Mouse (Mus musculus) central nervous system, embryonic 11.5 days (tissue): ENCODE measurements around the gene Klk1b21. TPM values are rescaled to one million over a fixed set of nuclear protein-coding genes. Genes with fewer than 3 reads are reported as not detected.

Experiments used
- polyA plus RNA-seq: library from polyadenylated mRNA; depleted of rRNA; stranded (reverse); fragments of >200 nt; gene quantifications from 2 replicates; pipeline ENCODE4 v1.2.3, GENCODE M21; 2012; rRNA removed

The Klk1b21 gene
- not detected in 2 replicates for polyA plus RNA-seq

GRCm38 (mm10) chr7:44102028-44102427 lies at the start of gene Klk1b21:
Gene Klk1b21, plus strand, starts transcription at chr7:44102328.

GRCm38 (mm10) chr7:44112373-44112772 lies 10.2 kb downstream of the Klk1b21 start, which contains the start of gene Klk1b22:
Gene Klk1b22, plus strand, starts transcription at chr7:44112673.

GRCm38 (mm10) chr7:44136467-44136866 lies 34.3 kb downstream of the Klk1b21 start, which contains the start of gene Klk1b16:
Gene Klk1b16, plus strand, starts transcription at chr7:44136767.

Other genes starting within 250 kb of the Klk1b21 start
- 0.15 TPM in 1 of 2 replicates, not detected in the other for gene Klk4, start 221.2 kb upstream of the Klk1b21 start, polyA plus RNA-seq
- gene Klk15, start 168.6 kb upstream of the Klk1b21 start, polyA plus RNA-seq: not detected in 2 replicates
- not detected in 2 replicates for gene Klk1b8, start 151.7 kb upstream of the Klk1b21 start, polyA plus RNA-seq
- gene Klk1b1, start 135.6 kb upstream of the Klk1b21 start, polyA plus RNA-seq: not detected in 2 replicates
- not detected in 2 replicates for gene Klk1b9, start 126.3 kb upstream of the Klk1b21 start, polyA plus RNA-seq
- not detected in 2 replicates for gene Klk1b11, start 106.5 kb upstream of the Klk1b21 start, polyA plus RNA-seq
- gene Klk1b26, start 90.2 kb upstream of the Klk1b21 start, polyA plus RNA-seq: not detected in 2 replicates
- not detected in 2 replicates for gene Klk1b27, start 50.0 kb upstream of the Klk1b21 start, polyA plus RNA-seq
- not detected in 2 replicates for gene Klk1b22, start 10.3 kb downstream of the Klk1b21 start, polyA plus RNA-seq
- not detected in 2 replicates for gene Klk1b16, start 34.4 kb downstream of the Klk1b21 start, polyA plus RNA-seq
- gene Klk1b24, start 85.9 kb downstream of the Klk1b21 start, polyA plus RNA-seq: 0.07 and 0.10 TPM in 2 replicates
- not detected in 2 replicates for gene Klk1b3, start 95.9 kb downstream of the Klk1b21 start, polyA plus RNA-seq
- gene Klk1b4, start 105.1 kb downstream of the Klk1b21 start, polyA plus RNA-seq: not detected in 2 replicates
- gene Klk1b5, start 113.6 kb downstream of the Klk1b21 start, polyA plus RNA-seq: not detected in 2 replicates
- 0.17 TPM in 1 of 2 replicates, not detected in the other for gene Klk1, start 123.0 kb downstream of the Klk1b21 start, polyA plus RNA-seq
- not detected in 2 replicates for gene Gm36864, start 133.8 kb downstream of the Klk1b21 start, polyA plus RNA-seq
- 0.86 and 1.6 TPM in 2 replicates for gene 1700028J19Rik, start 144.4 kb downstream of the Klk1b21 start, polyA plus RNA-seq
- 151 and 244 TPM in 2 replicates for gene 2410002F23Rik, start 144.4 kb downstream of the Klk1b21 start, polyA plus RNA-seq
- gene Acp4, start 155.1 kb downstream of the Klk1b21 start, polyA plus RNA-seq: not detected in 2 replicates
- 0.78 TPM in 1 of 2 replicates, not detected in the other for gene Gm15517, start 159.1 kb downstream of the Klk1b21 start, polyA plus RNA-seq
- gene Clec11a, start 204.6 kb downstream of the Klk1b21 start, polyA plus RNA-seq: 1.2 and 1.5 TPM in 2 replicates
- gene Shank1, start 207.9 kb downstream of the Klk1b21 start, polyA plus RNA-seq: 7.0 and 8.0 TPM in 2 replicates